Mouse (Mus musculus): ENCODE results near the gene Fgf11. TPM values are rescaled to one million over a fixed set of nuclear protein-coding genes. Genes with fewer than 3 reads are reported as not detected.

The Fgf11 gene
- 0.22 and 0.52 TPM in 2 replicates for total RNA-seq (2015)
- 0.21 and 0.41 TPM in 2 replicates for total RNA-seq (2017)

GRCm38 (mm10) chr11:69801379-69801977 lies at the start of gene Fgf11:
Gene Fgf11 (minus strand): TSS chr11:69801857.
- no peak for ATAC-seq (replicated peaks; ENCODE audit: poor library complexity)

GRCm38 (mm10) chr11:69850754-69851153 lies 49.1 kb upstream of the Fgf11 start:
- ATAC-seq (replicated peaks; ENCODE audit: poor library complexity) = peak; percentile 10; the same call in 1 of the 2 replicates

GRCm38 (mm10) chr11:69849884-69850283 lies 48.2 kb upstream of the Fgf11 start:
- no peak for ATAC-seq (replicated peaks; ENCODE audit: poor library complexity)

GRCm38 (mm10) chr11:69849128-69849527 lies 47.5 kb upstream of the Fgf11 start:
- ATAC-seq (replicated peaks; ENCODE audit: poor library complexity) = no peak

GRCm38 (mm10) chr11:69848021-69848420 lies 46.4 kb upstream of the Fgf11 start:
- no peak for ATAC-seq (replicated peaks; ENCODE audit: poor library complexity)

GRCm38 (mm10) chr11:69846738-69847688 lies 45.4 kb upstream of the Fgf11 start:
- ATAC-seq (replicated peaks; ENCODE audit: poor library complexity) = 0 out of 2 replicates have a peak, but pooled peaks have one; percentile 17

- peak; percentile 85 for ATAC-seq (replicated peaks; ENCODE audit: poor library complexity)
Measured at GRCm38 (mm10) chr11:69846198-69846680, 44.6 kb upstream of the Fgf11 start, which contains the start of gene Plscr3. Gene Plscr3 (plus strand): TSS chr11:69846376.

GRCm38 (mm10) chr11:69838714-69839104 lies 37.1 kb upstream of the Fgf11 start:
- no peak for ATAC-seq (replicated peaks; ENCODE audit: poor library complexity)

- ATAC-seq (replicated peaks; ENCODE audit: poor library complexity) = peak; percentile 76
Measured at GRCm38 (mm10) chr11:69837952-69838713, 36.5 kb upstream of the Fgf11 start, which contains the start of gene Tmem256. Gene Tmem256 (plus strand): TSS chr11:69838514.

- no peak for ATAC-seq (replicated peaks; ENCODE audit: poor library complexity)
Measured at GRCm38 (mm10) chr11:69837604-69837951, 35.9 kb upstream of the Fgf11 start, which contains the start of gene Nlgn2. Gene Nlgn2 (minus strand): TSS chr11:69837784.

GRCm38 (mm10) chr11:69836703-69837576 lies 35.3 kb upstream of the Fgf11 start:
- ATAC-seq (replicated peaks; ENCODE audit: poor library complexity) = no peak

- no peak for ATAC-seq (replicated peaks; ENCODE audit: poor library complexity)
Measured at GRCm38 (mm10) chr11:69835966-69836335, 34.3 kb upstream of the Fgf11 start.

GRCm38 (mm10) chr11:69835326-69835965 lies 33.8 kb upstream of the Fgf11 start:
- no peak for ATAC-seq (replicated peaks; ENCODE audit: poor library complexity)

GRCm38 (mm10) chr11:69834001-69834549 lies 32.4 kb upstream of the Fgf11 start:
- ATAC-seq (replicated peaks; ENCODE audit: poor library complexity) = peak; percentile 48

GRCm38 (mm10) chr11:69833554-69833953 lies 31.9 kb upstream of the Fgf11 start:
- no peak for ATAC-seq (replicated peaks; ENCODE audit: poor library complexity)

GRCm38 (mm10) chr11:69828832-69829231 lies 27.2 kb upstream of the Fgf11 start:
- no peak for ATAC-seq (replicated peaks; ENCODE audit: poor library complexity)

- ATAC-seq (replicated peaks; ENCODE audit: poor library complexity) = no peak
Measured at GRCm38 (mm10) chr11:69823456-69823855, 21.8 kb upstream of the Fgf11 start.

- ATAC-seq (replicated peaks; ENCODE audit: poor library complexity) = no peak
Measured at GRCm38 (mm10) chr11:69822080-69822479, 20.4 kb upstream of the Fgf11 start, which contains the start of gene Spem1. Gene Spem1 (minus strand): TSS chr11:69822180.

- no peak for ATAC-seq (replicated peaks; ENCODE audit: poor library complexity)
Measured at GRCm38 (mm10) chr11:69818871-69819270, 17.2 kb upstream of the Fgf11 start.
